Mouse (Mus musculus) bone marrow, adult 2 months (tissue): ENCODE data around the gene Spag17. TPM values are rescaled to one million over a fixed set of nuclear protein-coding genes. Genes with fewer than 3 reads are reported as not detected.

Experiments
- H3K27ac ChIP-seq: fragments of 200-500 bp; 2 replicates; pipeline ENCODE4 v1.5.1; 2012; ENCODE audit warnings: low read depth, mild to moderate bottlenecking, control low read depth, inconsistent platforms, low read length; ENCODE audit not compliant: control insufficient read depth, poor library complexity, insufficient read depth
- H3K4me1 ChIP-seq: fragments of 200-500 bp; 2 replicates; pipeline ENCODE4 v1.6.1; 2011; ENCODE audit warnings: low read length; ENCODE audit not compliant: control insufficient read depth, insufficient read depth
- H3K4me3 ChIP-seq: fragments of 200-500 bp; replicated peaks from 2 replicates; pipeline ENCODE3; 2011; ENCODE audit warnings: mild to moderate bottlenecking, low read depth, low read length, control low read depth; ENCODE audit not compliant: control insufficient read depth
- CTCF ChIP-seq: fragments of 200-500 bp; IDR thresholded peaks from 2 replicates; pipeline ENCODE4 v1.5.1; 2011; ENCODE audit warnings: low read length, control low read depth; ENCODE audit not compliant: control insufficient read depth, insufficient read depth
- POLR2A ChIP-seq: fragments of 200-500 bp; IDR thresholded peaks from 2 replicates; pipeline ENCODE4 v1.6.1; 2011; ENCODE audit warnings: low read depth, mild to moderate bottlenecking, control low read depth, low read length, borderline replicate concordance; ENCODE audit not compliant: control insufficient read depth
- WGBS: fragments of 180-500 bp; shearing (Covaris S2); methylation state at CpG from one replicate; pipeline ENCODE4 v1.1.7; 2018; 5-methylcytosine and 5-hydroxymethylcytosine counted together
- polyA plus RNA-seq: library from polyadenylated mRNA; stranded (reverse); fragments of >200 nt; gene quantifications from 2 replicates; pipeline ENCODE4 v1.2.4, GENCODE M21; 2011; ENCODE audit warnings: low replicate concordance; ENCODE audit not compliant: missing spikeins, insufficient read depth, insufficient read length

Gene Spag17
- polyA plus RNA-seq, 1 experiment, result not detected

DNA sequence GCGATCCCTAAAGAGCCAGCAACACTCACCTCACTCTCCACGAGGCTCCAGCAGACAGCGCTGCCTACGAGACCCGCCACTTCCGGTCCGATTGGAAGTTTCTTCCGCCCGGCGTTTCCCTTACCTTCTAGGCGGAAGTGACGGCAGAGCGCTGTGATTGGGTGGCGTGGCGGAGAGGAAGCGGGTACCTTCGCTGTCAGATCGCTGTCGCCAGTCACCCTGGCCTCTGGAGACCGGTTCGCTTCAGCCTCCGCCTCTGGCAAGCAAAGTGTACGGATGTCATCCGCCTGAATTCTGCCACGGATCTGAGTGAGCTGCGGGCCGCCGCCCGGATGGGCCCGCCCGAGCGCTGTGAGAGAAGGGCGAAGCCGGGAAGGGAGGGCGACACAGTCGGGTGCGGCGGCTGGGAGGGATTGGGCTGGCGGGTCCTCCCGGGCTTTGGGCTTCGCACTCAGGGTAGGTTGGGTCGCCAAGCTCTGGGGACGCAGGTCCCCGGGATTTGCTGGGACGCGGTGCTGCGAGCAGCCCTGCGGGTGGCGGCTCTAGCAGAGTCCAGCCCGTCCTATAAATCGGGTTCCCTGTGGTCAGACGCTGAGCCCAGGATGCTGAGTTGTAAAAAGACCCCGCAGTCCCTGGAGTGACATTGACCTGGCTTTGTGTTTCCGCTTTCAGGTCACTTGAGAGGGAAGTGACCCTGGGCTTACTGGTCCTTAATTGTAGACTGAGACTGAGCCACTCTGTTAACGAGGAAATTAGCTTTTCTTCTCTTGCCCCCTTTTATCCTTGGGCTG is 277.3 kb downstream of the Spag17 start, which contains the start of the genes Gdap2 and Wdr3:
Gdap2 (plus strand) TSS at position 67 of the 791 bp plus-strand sequence.
Wdr3 (minus strand) TSS at position 93 of the 791 bp plus-strand sequence.
- no peaks in the 10 kb centered on the region; the same call in 1 of the 2 replicates for H3K4me1 ChIP-seq
- WGBS, result under 1% methylated on average over 55 of the region's 55 CpGs

DNA sequence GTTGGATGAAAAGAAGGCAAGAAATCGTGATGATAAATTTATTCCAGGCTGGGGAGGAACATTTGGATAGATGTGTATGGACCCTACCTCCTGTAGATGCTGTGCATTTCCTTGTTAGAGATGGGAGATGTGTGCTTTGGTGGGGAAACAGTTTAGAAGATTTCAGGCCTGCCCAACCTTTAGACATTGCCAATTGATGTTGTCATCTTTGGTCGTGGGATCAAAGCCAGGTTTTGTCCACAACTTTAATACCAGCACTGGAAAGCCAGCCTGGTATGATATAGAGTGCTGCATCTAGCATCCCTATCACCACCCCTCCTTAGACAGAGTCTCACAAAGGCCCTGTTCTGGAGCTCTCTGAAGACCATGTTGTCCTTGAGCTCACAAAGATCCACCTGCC is 278.4 kb downstream of the Spag17 start:
- Histone ChIP-seq H3K27ac (no peak overlapping the region; the same call in 1 of the 2 replicates), H3K4me3 (no peak overlapping the region), H3K4me1 (no peaks in the 10 kb centered on the region; the same call in 1 of the 2 replicates)
- no peak for TF ChIP-seq POLR2A
- no peak for TF ChIP-seq CTCF
- WGBS, result 58% methylated on average over 2 of the region's 2 CpGs

More for the DNA sequence above, 277.3 kb downstream of the Spag17 start, which contains the start of the genes Gdap2 and Wdr3:
- Histone ChIP-seq H3K27ac (peak within 1 kb of the TSS; percentile 96), H3K4me3 (peak within 1 kb of the TSS; percentile 81)
- TF ChIP-seq POLR2A (peak; percentile 94), CTCF (no peak)

DNA sequence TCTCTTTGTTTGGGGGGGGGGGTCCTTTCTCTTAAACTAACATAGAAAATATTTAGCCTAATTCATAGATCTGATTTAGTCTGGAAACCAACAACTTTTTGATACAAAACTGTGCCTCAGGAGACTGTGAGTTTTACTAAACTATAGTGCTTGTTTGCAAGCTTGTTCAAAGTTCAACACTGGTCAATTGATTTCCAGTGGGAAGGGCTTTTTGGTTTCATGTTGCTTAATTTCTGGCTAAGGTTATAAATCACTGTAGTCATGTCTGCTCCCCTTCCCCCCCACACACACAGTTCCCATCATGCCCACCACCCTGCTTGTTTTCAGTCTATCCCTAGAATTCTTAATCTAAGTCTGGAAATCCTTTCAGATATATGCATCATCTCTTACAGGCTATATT is 279.8 kb downstream of the Spag17 start:
- H3K27ac ChIP-seq, result no peak overlapping the region
- H3K4me1 ChIP-seq, result no peaks in the 10 kb centered on the region; the same call in 1 of the 2 replicates
- H3K4me3 ChIP-seq, result no peak overlapping the region
- TF ChIP-seq POLR2A (no peak), CTCF (no peak)

DNA sequence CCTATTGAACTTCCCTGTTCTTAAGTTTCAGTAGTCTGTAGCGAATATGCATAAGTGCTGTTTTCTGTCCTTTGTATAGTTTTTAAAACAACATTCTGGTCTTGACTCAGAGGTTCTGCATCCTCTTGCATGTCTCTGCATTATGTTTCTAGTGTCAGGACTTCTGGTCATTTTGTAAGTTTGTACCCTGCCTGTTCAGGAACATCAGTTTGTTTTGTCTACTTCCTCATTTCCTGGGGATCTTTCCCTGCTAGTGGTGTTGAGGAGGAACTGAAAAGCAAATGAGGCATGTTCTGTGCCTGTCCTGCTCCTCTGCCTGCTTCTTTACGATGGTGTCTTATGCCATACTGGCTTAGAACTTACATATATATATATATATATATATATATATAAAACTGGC is 290.8 kb downstream of the Spag17 start:
- Histone ChIP-seq H3K4me1 (peaks cover 2% of the 10 kb centered on the region; the same call in 1 of the 2 replicates), H3K4me3 (no peak overlapping the region), H3K27ac (no peak overlapping the region)
- WGBS, result 39% methylated on average over 2 of the region's 2 CpGs
- TF ChIP-seq CTCF, result no peak
- no peak for TF ChIP-seq POLR2A

DNA sequence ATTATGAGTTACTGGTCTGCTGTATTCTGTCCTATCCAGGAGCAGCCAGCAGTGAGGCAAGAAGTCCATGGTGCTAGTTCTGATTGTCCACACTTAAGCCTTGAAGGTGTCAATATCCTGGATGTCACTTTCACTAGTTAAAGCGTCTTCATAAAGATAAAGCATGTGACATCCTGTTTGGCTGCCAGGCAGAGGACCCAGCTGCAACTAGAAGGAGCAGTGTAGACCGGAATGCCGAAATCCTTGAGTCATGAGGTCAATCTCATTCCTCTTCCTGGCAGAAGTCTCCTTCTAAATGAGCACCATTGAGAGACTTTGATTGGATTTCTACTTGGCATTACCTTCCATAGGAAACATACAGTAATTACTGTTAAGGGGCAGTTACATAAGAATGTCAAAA is 295.3 kb downstream of the Spag17 start:
- WGBS, result 86% methylated on average over 3 of the region's 3 CpGs
- no peak overlapping the region for H3K4me3 ChIP-seq
- no peak overlapping the region for H3K27ac ChIP-seq
- TF ChIP-seq POLR2A (no peak), CTCF (no peak)
- H3K4me1 ChIP-seq, result peaks cover 2% of the 10 kb centered on the region; the same call in 1 of the 2 replicates

DNA sequence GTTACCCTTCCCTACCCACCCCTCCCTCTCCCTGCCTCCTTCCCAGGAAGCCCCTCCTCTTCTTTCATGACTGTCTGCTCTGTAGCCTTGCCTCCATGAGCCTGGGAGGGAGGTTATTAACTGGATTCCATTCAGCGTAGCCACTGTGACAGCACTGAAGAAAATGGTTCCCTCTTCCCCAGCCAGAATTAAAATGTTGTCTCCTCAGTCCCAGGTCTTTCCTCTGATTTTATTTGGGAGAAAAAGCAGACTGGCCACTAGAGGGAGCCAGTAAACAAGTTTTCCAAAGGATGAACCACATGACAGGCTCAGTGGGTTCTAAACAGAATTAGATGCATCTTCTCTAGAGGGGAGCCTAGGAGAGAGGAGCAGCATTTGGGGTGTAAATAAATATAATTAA is 304.2 kb downstream of the Spag17 start:
- TF ChIP-seq POLR2A, result no peak
- TF ChIP-seq CTCF, result no peak
- 49% methylated on average over 1 of the region's 1 CpGs for whole genome bisulfite sequencing
- Histone ChIP-seq H3K4me3 (no peak overlapping the region), H3K27ac (no peak overlapping the region), H3K4me1 (no peaks in the 10 kb centered on the region)

DNA sequence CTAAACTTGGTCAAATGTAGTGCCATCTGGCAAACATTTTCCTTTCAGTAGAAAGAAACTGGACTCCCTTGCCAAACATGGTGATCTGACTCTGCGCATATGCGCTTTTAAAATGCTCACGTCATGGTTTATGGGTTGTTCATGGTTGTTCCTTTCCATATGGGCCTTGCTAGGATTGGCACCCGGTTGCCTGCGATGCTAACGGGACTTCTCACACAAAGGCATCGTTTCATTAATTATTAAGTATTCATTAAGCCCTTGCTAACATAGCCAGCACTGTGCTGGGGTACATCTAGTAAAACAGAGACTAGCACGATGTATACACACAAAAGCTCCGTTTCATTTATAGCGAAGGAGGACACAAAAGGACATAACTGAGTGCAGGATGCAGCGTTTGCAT is 304.7 kb downstream of the Spag17 start:
- Histone ChIP-seq H3K4me3 (no peak overlapping the region), H3K27ac (no peak overlapping the region), H3K4me1 (no peaks in the 10 kb centered on the region)
- WGBS, result 90% methylated on average over 11 of the region's 11 CpGs
- no peak for TF ChIP-seq CTCF
- no peak for TF ChIP-seq POLR2A
